Mouse (Mus musculus): ENCODE data around the gene Grhpr. TPM values are rescaled to one million over a fixed set of nuclear protein-coding genes. Genes with fewer than 3 reads are reported as not detected.

Gene Grhpr
- total RNA-seq, 2 experiments from 2014 or later = 26.2 to 29.2 TPM

DNA sequence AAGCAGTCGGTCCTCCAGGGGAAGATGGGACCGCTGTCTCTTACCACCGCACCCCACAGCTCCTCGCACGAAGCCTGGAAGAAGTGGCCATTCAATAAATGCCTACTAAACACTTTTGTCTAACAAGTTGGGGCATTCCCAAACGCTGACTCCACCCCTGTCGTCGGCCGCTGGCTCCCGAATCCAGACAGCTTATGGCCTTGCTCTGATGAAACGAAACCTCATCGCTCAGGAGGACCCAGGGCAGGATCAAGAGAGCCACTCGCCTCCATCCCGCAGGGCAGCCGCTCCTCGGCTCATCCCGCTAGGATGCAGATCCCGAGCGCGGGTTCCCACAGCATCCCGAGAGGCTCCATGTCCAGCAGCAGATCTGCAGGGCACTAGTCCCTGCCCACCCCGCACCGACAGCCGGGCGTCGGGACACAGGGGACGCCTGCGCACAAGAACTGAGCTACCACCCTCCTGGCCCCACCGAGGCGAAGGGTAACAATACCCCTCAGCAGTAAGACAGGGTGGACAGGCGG is 30.4 kb downstream of the Grhpr start:
- H3K4me3 ChIP-seq = peak overlapping the region; percentile 68
- no peak for TF ChIP-seq CTCF (conservative IDR thresholded peaks at IDR 0.05)
- peak; percentile 40 for DNase-seq (ENCODE audit: low spot score in 2 of 2)

DNA sequence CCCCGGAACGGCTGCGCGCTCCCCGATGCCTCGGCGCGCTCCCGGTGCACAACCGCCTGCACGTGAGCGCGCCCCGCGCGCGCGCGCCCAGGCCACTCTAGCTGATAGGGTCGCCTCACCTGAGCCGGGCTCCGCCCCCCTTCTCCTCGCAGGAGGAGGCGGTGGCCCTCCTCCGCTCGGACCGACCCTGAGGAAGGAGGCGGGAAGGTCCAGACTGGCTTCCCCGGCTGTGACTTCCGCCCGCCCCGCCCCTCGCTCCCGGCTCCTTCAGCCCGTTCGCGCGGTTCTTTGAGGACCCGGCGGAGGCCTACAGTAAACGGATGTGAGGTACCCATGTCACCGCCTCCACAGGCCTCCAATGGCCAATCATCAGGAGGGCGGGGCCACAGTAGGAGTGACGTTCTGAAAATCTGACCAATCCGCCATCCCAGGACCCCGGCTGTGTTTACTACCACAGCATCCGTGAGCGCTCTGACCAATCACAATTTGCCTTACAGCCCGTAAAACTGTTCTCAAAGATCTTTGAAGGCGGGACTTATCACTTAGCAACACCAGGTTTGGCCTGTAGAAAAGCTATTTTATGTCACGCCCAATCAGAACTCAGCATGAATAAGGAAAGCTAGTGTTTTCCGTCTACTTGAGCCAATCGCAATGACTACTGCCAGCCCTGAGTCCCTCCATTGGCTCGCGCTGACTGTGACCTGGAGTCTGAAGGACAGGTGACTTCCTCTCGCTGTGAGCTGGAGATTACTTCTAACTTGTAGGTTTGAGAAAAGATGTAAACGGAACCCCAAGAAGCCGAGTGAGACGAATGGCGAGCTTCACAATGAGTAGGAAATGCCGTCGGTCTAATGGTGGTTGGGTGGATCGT is 31.1 kb downstream of the Grhpr start, which contains the start of gene Zbtb5:
Gene Zbtb5 (minus strand): TSS at position 308 of the 871 bp plus-strand sequence.
- Histone ChIP-seq H3K4me3 (peak within 1 kb of the TSS; percentile 97), H3K27ac (peak within 1 kb of the TSS; percentile 94)
- no peak for TF ChIP-seq CTCF (conservative IDR thresholded peaks at IDR 0.05)
- DNase-seq (ENCODE audit: low spot score in 2 of 2) = peak; percentile 99 to 100

More for the DNA sequence above, 30.4 kb downstream of the Grhpr start:
- peak overlapping the region; percentile 94 for H3K27ac ChIP-seq

DNA sequence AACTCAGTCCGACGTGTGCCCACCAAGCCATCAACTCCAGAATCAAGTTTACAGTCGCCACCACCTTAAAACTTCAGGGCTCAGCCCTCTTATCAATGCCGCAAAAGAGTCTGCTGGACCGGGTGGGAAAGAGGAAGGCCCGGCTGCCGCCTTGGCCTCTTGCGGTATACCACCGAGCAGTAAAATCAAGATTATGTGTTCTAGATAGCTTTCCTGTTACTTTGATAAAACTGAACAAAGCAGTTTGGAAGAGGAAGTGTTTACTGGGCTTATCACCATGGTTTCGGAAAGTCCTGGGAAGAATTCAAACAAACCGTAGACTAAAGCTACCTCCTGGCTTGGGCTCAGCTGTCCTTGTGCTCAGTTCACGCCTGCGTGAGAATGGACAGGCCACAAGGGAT is 31.8 kb downstream of the Grhpr start:
- peak overlapping the region; percentile 90 for H3K27ac ChIP-seq
- no peak for TF ChIP-seq CTCF (conservative IDR thresholded peaks at IDR 0.05)

DNA sequence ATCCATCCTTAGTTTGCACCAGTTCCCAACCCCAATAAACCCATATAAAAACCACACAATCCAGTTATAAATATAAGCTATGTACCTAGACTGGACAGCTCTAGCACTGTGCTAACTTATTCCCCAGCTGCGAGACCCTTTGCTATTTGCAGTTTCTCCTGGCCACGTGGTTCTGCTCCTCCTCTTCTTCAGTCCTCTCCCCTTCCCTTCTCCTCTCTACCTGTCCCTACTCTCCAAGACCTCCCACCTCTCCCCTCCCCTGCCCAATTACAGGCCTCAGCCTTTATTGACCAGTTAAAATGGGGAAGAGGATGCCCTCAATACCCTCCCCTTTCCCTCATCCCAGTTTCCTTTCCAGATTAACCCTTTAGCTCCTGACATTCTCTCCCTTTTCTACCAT is 32.3 kb downstream of the Grhpr start:
- H3K4me3 ChIP-seq = peak overlapping the region; percentile 97
- peak overlapping the region; percentile 90; the same call in 1 of the 2 replicates for H3K27ac ChIP-seq
- TF ChIP-seq CTCF (conservative IDR thresholded peaks at IDR 0.05) = no peak
- no peak for DNase-seq (ENCODE audit: low spot score in 2 of 2)

More for the DNA sequence above, 31.8 kb downstream of the Grhpr start:
- DNase-seq (ENCODE audit: low spot score in 2 of 2) = no peak
- H3K4me3 ChIP-seq = peak overlapping the region; percentile 97

GRCm38 (mm10) chr4:45015615-45016014 is 34.4 kb downstream of the Grhpr start:
- Histone ChIP-seq H3K27ac (no peak overlapping the region), H3K4me3 (no peak overlapping the region)
- DNase-seq (ENCODE audit: low spot score in 2 of 2) = peak; percentile 51 to 74
- peak; percentile 91 for TF ChIP-seq CTCF (conservative IDR thresholded peaks at IDR 0.05)

GRCm38 (mm10) chr4:45018452-45018980 is 37.3 kb downstream of the Grhpr start, which contains the start of gene Polr1e:
TSS of gene Polr1e (plus strand) at chr4:45018583.
- peak; percentile 85 to 86 for DNase-seq (ENCODE audit: low spot score in 2 of 2)
- peak within 1 kb of the TSS; percentile 68 for H3K27ac ChIP-seq
- TF ChIP-seq CTCF (conservative IDR thresholded peaks at IDR 0.05) = no peak
- H3K4me3 ChIP-seq = peak within 1 kb of the TSS; percentile 79

DNA sequence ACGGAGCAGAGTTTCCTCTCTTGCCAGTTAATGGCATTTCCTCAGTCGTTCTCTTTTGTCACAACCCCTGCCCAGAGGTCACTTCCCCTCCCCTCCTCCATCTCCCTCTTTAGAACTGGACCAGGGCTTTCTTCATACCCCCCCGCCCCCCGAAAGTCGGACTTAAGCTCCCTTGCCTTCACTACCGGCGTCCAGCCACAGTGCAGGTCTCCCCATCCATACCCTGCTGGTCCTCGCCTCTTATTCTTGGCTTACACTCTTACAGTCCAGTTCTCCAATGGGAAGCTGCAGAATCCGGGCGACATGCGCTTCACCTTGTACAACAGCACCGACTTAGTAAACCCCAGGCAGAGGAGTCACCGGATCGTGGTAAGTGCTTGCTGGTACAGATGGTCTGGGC is 37.8 kb downstream of the Grhpr start:
- no peak for DNase-seq (ENCODE audit: low spot score in 2 of 2)
- Histone ChIP-seq H3K27ac (peak overlapping the region; percentile 68; the same call in 1 of the 2 replicates), H3K4me3 (peak overlapping the region; percentile 79)
- TF ChIP-seq CTCF (conservative IDR thresholded peaks at IDR 0.05) = no peak

DNA sequence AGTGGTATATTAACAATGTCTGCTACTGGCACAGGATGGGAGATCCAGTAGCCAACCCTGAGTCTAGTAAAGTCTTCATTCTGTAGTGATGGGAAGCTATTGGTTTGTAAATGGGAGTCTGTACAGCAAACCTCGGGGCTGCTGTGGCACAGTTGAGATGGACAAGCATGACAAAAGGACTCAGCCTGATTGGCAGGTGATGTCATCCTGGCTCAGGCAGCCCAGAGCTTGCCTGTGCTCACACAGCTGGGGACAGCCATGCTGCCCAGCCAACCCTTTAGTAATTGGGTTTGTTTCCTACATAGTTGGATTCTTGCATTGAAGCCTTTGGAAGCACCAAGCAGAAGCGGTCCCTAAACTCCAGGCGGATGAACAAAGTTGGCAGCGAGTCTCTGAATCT is 45.3 kb downstream of the Grhpr start:
- Histone ChIP-seq H3K27ac (no peak overlapping the region), H3K4me3 (no peak overlapping the region)
- no peak for TF ChIP-seq CTCF (conservative IDR thresholded peaks at IDR 0.05)
- DNase-seq (ENCODE audit: low spot score in 2 of 2) = no peak

DNA sequence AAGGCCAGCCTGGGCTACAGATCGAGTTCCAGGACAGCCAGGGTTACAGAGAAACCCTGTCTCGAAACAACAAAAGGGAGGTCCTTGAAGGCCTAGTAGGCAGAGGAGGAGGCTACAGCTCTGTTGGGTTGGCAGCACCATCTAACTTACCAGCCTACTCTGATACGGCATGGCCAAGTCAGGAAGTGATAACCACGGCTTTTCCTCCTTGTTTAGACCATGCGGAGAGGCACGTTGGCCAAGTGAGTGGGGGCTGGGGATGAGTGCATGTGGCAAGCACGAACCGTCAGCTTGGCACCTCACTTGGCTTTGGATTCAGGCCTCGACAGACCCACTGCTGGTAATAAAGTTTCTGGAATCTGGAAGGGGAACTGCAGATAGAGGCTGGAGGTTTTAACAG is 51.4 kb downstream of the Grhpr start:
- DNase-seq (ENCODE audit: low spot score in 2 of 2) = no peak
- H3K27ac ChIP-seq = no peak overlapping the region
- H3K4me3 ChIP-seq = no peak overlapping the region
- TF ChIP-seq CTCF (conservative IDR thresholded peaks at IDR 0.05) = no peak

- Histone ChIP-seq H3K4me3 (no peak overlapping the region), H3K27ac (no peak overlapping the region)
- TF ChIP-seq CTCF (conservative IDR thresholded peaks at IDR 0.05) = no peak
- no peak for DNase-seq (ENCODE audit: low spot score in 2 of 2)
These were observed 53.8 kb downstream of the Grhpr start for GRCm38 (mm10) chr4:45034693-45035628.

DNA sequence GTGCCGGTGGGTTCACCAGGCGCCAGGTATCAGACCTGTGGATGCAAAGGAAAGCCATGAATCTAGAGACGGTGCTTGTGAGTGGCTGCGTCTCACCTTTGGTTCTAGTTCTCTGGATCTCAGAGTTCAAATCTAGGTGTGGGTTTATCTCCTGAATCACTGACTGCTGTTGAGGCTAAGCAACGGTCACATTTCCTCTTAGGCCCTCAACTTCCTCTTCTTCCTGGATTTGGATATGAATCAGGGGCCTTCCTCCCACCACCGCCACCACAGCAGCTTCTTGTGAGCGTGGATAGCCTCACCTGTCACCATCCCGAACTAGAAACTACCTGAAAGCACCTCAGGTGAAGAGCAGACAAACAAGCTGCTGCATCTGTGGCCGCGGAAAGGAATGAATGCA is 54.9 kb downstream of the Grhpr start:
- H3K4me3 ChIP-seq = no peak overlapping the region
- no peak for DNase-seq (ENCODE audit: low spot score in 2 of 2)
- no peak overlapping the region for H3K27ac ChIP-seq
- TF ChIP-seq CTCF (conservative IDR thresholded peaks at IDR 0.05) = no peak

GRCm38 (mm10) chr4:45036571-45036970 is 55.4 kb downstream of the Grhpr start:
- Histone ChIP-seq H3K27ac (no peak overlapping the region), H3K4me3 (no peak overlapping the region)
- no peak for TF ChIP-seq CTCF (conservative IDR thresholded peaks at IDR 0.05)
- DNase-seq (ENCODE audit: low spot score in 2 of 2) = no peak

Measured in layer of hippocampus, adult 2 months (tissue).